Mouse (Mus musculus) MEL (cell line): ENCODE data around the gene Bdkrb2.

ENCODE experiments used
- CHD2 ChIP-seq: IDR thresholded peaks from 2 replicates; pipeline ENCODE4 v1.6.1; 2011; ENCODE audit warnings: low read length, improper control_type of control experiment
- CTCF ChIP-seq, 3 experiments: IDR thresholded peaks in 2 of 3; conservative IDR thresholded peaks in 1 of 3; 2 replicates each; pipeline ENCODE4 v1.5.1; 2011 to 2012; ENCODE audit warnings: low read length in 3 of 3, low read depth in 2 of 3, mild to moderate bottlenecking in 2 of 3, improper control_type of control experiment in 1 of 3, inconsistent platforms in 1 of 3, mixed read lengths in 1 of 3, moderate library complexity in 1 of 3; ENCODE audit not compliant: control insufficient read depth in 1 of 3, insufficient read depth in 1 of 3, poor library complexity in 1 of 3, severe bottlenecking in 1 of 3
- EP300 ChIP-seq, 2 experiments: IDR thresholded peaks; 2 replicates each; pipeline ENCODE4 v1.6.1; 2011; ENCODE audit warnings: improper control_type of control experiment in 2 of 2, low read length in 2 of 2, low read depth in 1 of 2, mild to moderate bottlenecking in 1 of 2
- JUND ChIP-seq: IDR thresholded peaks from 2 replicates; pipeline ENCODE4 v1.6.1; 2011; ENCODE audit warnings: low read depth, mild to moderate bottlenecking, improper control_type of control experiment, low read length
- MAX ChIP-seq: IDR thresholded peaks from 2 replicates; pipeline ENCODE4 v1.6.1; 2011; ENCODE audit warnings: low read length, improper control_type of control experiment
- MXI1 ChIP-seq: IDR thresholded peaks from 2 replicates; pipeline ENCODE4 v1.6.1; 2011; ENCODE audit warnings: mild to moderate bottlenecking, low read depth, low read length, improper control_type of control experiment
- MYC ChIP-seq: IDR thresholded peaks from 2 replicates; pipeline ENCODE4 v1.6.1; 2011; ENCODE audit warnings: low read depth, mild to moderate bottlenecking, low read length, improper control_type of control experiment, moderate library complexity
- POLR2A ChIP-seq, 2 experiments: IDR thresholded peaks; 2 replicates each; pipeline ENCODE4 v1.6.1; 2011 to 2012; ENCODE audit warnings: low read length in 2 of 2, mild to moderate bottlenecking in 2 of 2, control low read depth in 1 of 2, improper control_type of control experiment in 1 of 2, low read depth in 1 of 2, moderate library complexity in 1 of 2; ENCODE audit not compliant: control insufficient read depth in 1 of 2, insufficient read depth in 1 of 2, poor library complexity in 1 of 2
- USF1 ChIP-seq: IDR thresholded peaks from 2 replicates; pipeline ENCODE4 v1.6.1; 2014; ENCODE audit warnings: low read depth, mild to moderate bottlenecking, inconsistent platforms, low read length, improper control_type of control experiment, moderate library complexity

GRCm38 (mm10) chr12:105611748-105612147 is 48.7 kb downstream of the Bdkrb2 start:
- peak; percentile 69 to 90 (median 74) for TF ChIP-seq CTCF (IDR thresholded peaks at IDR 0.05 in 2 of 3, conservative IDR thresholded peaks at IDR 0.05 in 1 of 3; ENCODE audit: control insufficient read depth in 1 of 3, insufficient read depth in 1 of 3, low read depth in 2 of 3, low read length in 3 of 3, poor library complexity in 1 of 3, severe bottlenecking in 1 of 3)
- TF ChIP-seq USF1 = no peak
- TF ChIP-seq MAX = no peak
- no peak for TF ChIP-seq MYC
- no peak for TF ChIP-seq MXI1
- TF ChIP-seq CHD2 = no peak
- TF ChIP-seq POLR2A (IDR thresholded peaks at IDR 0.05; ENCODE audit: control insufficient read depth in 1 of 2, insufficient read depth in 1 of 2, low read depth in 1 of 2, low read length in 2 of 2, poor library complexity in 1 of 2) = no peak
- no peak for TF ChIP-seq EP300 (IDR thresholded peaks at IDR 0.05; ENCODE audit: low read depth in 1 of 2, low read length in 2 of 2)
- no peak for TF ChIP-seq JUND
